Mouse (Mus musculus): Measurements from ENCODE around the gene Cp. TPM values are rescaled to one million over a fixed set of nuclear protein-coding genes. Genes with fewer than 3 reads are reported as not detected.
"Not testable (repeated sequence)": the region's sequence is repeated elsewhere in the genome, so short reads cannot be mapped to it uniquely, and the experiment has no call there.

Gene Cp
- total RNA-seq, 2 experiments from 2014 or later, result 7.1 to 14.0 TPM

- no peak for DNase-seq
These were observed 50.9 kb downstream of the Cp start for GRCm38 (mm10) chr3:20007759-20008158.

- DNase-seq, result no peak
These were observed 53.6 kb downstream of the Cp start for GRCm38 (mm10) chr3:20010464-20010863.

GRCm38 (mm10) chr3:20010905-20011304 lies 54.1 kb downstream of the Cp start:
- DNase-seq, result not testable (repeated sequence)

DNA sequence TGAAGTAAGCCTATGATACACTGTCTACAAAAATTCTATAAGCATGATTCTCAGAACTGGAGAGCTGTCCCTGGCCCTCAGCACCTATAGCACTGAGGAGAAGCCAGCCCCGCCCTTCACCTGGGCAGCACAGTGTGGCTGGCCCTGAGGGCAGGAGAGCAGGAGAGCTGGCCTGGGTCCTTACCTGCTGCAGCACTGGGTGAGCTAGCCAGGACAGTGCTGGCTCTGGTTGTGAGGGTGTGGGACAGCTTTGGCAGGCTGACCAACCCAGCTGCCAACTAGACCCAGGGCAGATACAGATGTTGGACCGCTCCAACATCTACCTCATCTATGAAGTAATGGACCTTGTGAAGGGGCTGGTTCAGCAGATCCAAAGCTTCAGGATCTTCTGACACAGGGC lies 57.6 kb downstream of the Cp start:
- no peak for DNase-seq

GRCm38 (mm10) chr3:20018076-20018475 lies 61.2 kb downstream of the Cp start:
- DNase-seq, result no peak

GRCm38 (mm10) chr3:20023832-20024231 lies 67.0 kb downstream of the Cp start:
- no peak for DNase-seq

- DNase-seq, result no peak
These were observed 69.6 kb downstream of the Cp start for GRCm38 (mm10) chr3:20026481-20026880.

DNA sequence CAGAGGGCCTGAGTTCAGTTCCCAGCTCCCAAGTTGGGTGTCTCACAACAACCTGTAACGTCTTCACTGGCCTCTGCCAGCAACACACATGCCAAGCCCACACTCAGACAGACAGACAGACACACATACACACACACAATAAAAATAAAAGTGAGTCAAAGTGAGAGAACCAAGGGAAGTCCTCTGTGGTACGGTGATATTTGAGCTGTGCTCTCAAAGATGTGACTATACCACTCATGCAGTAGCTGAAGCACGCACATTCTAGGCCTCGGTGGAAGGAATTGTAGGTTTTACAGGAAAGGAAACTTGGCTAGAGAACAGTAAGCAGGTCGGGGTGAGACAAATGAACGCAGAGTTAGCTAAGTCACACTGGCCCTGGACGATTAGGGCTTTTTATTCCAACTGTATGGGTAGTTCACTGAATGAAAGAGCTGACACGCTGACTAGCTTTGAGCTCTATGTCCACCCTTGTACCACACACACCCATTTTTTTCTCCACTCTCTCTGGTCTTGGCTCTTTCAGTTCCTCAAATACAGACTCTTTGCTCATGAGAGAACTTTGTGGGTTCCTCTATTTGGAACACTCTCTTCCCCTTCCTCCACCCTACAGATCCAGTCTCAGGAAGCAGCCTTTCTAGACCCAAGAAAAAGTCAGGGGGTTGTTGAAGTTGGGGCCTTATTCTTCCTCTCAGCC lies 70.3 kb downstream of the Cp start:
- DNase-seq, result no peak

DNA sequence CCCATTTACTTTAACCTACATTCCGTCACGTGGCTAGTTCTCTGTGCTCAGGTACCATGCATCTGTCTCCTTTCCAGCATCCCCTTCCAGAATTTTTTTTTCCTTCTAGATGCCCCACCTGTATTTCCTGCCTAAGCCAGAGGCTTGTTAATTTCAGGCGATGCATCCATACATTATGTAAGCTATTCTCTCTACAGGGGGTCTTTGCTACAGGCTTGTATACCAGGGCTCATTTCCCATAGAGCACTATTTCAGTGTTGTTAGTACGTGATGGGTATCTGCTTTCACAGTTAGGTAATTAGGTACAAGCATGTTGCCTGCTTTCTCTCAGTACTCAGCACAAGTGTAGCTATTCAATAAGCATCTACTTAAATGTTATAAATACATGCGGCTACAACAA lies 70.9 kb downstream of the Cp start:
- no peak for DNase-seq

GRCm38 (mm10) chr3:20028640-20029039 lies 71.8 kb downstream of the Cp start:
- DNase-seq, result no peak

GRCm38 (mm10) chr3:20030807-20031206 lies 74.0 kb downstream of the Cp start:
- no peak for DNase-seq

GRCm38 (mm10) chr3:20033761-20034718 lies 77.2 kb downstream of the Cp start:
- DNase-seq, result no peak

DNA sequence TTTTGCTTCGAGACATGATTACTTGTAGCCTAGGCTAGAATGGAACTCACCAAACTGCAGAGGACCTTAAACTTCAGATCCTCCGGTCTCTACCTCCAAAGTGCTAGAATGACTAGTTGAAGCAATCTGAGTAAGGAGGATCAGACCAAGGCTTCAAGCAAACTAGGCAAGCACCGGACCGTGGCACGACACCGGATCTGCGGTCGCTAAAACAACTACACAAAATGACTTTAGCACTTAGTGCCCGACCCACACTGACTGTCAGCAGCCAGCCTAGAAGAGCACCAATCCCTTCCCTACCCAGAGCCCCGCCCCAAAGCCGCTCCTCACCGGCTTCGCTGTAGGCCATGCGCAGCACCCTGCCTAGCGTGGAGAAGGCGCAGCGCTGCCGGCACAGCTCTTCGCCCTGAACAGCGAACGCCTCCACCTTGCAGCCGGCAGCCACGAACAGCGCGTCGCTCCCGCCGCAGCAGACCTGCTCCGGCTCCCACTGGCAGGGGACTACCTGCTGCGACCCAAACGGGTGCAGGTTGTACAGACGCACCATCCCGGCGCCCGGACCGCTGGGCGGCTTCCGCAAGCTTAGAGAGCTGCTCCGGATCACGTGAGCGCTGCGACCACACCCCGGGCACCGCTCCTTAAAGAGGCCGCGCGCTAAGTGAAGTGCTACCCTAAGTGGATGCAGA lies 78.0 kb downstream of the Cp start, which contains the start of gene Hps3:
TSS of gene Hps3 (minus strand) at position 597 of the 686 bp plus-strand sequence.
- peak; percentile 87 to 90 for DNase-seq

- no peak for DNase-seq
These were observed 79.2 kb downstream of the Cp start for GRCm38 (mm10) chr3:20036069-20036468.

DNA sequence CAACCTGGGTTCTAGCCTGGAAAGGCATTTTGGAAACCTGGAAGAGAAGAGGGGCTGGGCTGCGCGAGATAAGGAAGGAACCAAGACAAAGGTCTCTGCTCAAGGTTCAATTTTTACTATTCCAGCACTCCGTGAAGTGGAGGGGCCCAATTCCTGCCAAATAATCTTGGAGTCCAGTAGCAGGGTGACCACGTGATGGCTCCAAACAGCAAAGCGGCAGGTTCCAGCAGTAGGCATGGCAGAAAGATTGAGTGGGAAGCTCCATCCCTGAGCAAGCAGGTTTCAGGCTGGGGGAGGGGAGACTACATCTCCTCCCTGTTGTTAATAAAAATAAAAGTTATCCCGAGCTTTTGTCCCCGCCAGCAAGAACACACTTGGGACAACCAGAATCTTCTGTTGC lies 84.6 kb downstream of the Cp start:
- not testable (repeated sequence) for DNase-seq

DNA sequence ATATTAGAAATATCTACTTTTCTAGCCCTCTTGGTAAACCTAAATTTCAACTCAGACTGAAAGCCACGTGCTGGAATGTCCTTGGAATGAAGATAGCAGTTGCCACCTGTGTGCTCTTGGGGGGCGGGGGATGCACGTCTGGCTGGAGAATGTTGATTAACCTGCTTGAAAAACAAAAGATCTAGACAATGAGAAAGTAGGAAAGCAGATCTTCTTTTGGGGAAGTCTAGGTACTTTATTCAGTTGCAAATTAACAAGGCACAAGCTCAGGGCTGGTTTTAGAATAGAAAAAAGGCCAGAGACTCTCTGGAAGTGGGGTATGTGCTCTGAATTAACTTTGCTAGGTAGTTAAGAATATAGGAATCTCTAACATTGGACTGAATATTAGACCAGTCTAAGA lies 87.9 kb downstream of the Cp start:
- DNase-seq, result not testable (repeated sequence)

GRCm38 (mm10) chr3:20057306-20058196 lies 100.7 kb downstream of the Cp start, which contains the start of gene Hltf:
Gene Hltf (plus strand): TSS chr3:20057811.
- DNase-seq, result peak; percentile 93 to 95

DNA sequence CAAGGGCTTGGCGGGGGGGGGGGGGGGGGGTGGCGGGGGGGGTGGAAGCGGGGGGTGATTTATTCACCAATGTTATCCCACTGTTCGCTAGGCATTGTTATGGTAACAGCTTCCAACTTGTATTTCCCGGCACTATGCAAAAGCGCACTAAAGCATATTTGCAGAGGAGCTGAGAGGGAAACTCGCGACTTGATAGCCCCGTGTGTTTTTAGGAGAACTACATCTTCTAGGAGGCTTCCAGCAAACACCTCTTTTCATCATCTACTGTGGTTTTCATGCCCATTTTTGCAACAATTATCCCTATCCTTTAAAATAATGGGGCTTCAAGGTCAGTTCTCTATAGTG lies 101.3 kb downstream of the Cp start:
- no peak for DNase-seq
